Mouse (Mus musculus): Measurements from ENCODE around the gene Nutm1. TPM values are rescaled to one million over a fixed set of nuclear protein-coding genes. Genes with fewer than 3 reads are reported as not detected.

Nutm1 gene
- total RNA-seq, 2 experiments from 2014 or later = not detected

Other genes starting within 250 kb of the Nutm1 start
- not detected for gene Olfr1310, start 246.6 kb downstream of the Nutm1 start, total RNA-seq (2021)
- not detected for gene Olfr1311, start 234.9 kb downstream of the Nutm1 start, total RNA-seq (2021)
- not detected for gene Olfr1312, start 209.1 kb downstream of the Nutm1 start, total RNA-seq (2021)
- gene Olfr1313, start 181.4 kb downstream of the Nutm1 start, total RNA-seq (2021) = not detected
- not detected for gene Olfr1314, start 162.5 kb downstream of the Nutm1 start, total RNA-seq (2021)
- not detected for gene Olfr1315-ps1, start 143.9 kb downstream of the Nutm1 start, total RNA-seq (2021)
- not detected for gene Olfr1316, start 124.3 kb downstream of the Nutm1 start, total RNA-seq (2021)
- not detected for gene Olfr1317, start 119.0 kb downstream of the Nutm1 start, total RNA-seq (2021)
- not detected for gene Olfr1318, start 105.1 kb downstream of the Nutm1 start, total RNA-seq (2021)
- 10 to 100 TPM; 61.9 to 78.3 TPM for gene Lpcat4, start 19.8 kb downstream of the Nutm1 start, total RNA-seq (2021)
- 10 to 100 TPM; 66.1 to 67.8 TPM for gene Nop10, start 2.6 kb upstream of the Nutm1 start, total RNA-seq (2021)
- 10 to 100 TPM; 84.5 to 95.5 TPM for gene Slc12a6, start 6.5 kb upstream of the Nutm1 start, total RNA-seq (2021)
- 1 to 10 TPM in 1 of 2 experiments, under 1 TPM in 1; 0.98 to 1.8 TPM for gene Gm21985, start 7.0 kb upstream of the Nutm1 start, total RNA-seq (2021)
- 100 to 1,000 TPM; 160 to 166 TPM for gene Emc4, start 108.7 kb upstream of the Nutm1 start, total RNA-seq (2021)
- gene Katnbl1, start 119.9 kb upstream of the Nutm1 start, total RNA-seq (2021) = 10 to 100 TPM; 11.2 to 12.0 TPM
- 10 to 100 TPM; 38.8 to 39.6 TPM for gene Emc7, start 195.7 kb upstream of the Nutm1 start, total RNA-seq (2021)
- gene Chrm5, start 221.5 kb upstream of the Nutm1 start, total RNA-seq (2021) = 10 to 100 TPM; 10.3 to 12.4 TPM
- 1 to 10 TPM; 7.9 to 8.0 TPM for gene Aven, start 233.7 kb upstream of the Nutm1 start, total RNA-seq (2021)